Mouse (Mus musculus): Measurements from ENCODE around the gene Rnf187.

Rnf187 gene

DNA sequence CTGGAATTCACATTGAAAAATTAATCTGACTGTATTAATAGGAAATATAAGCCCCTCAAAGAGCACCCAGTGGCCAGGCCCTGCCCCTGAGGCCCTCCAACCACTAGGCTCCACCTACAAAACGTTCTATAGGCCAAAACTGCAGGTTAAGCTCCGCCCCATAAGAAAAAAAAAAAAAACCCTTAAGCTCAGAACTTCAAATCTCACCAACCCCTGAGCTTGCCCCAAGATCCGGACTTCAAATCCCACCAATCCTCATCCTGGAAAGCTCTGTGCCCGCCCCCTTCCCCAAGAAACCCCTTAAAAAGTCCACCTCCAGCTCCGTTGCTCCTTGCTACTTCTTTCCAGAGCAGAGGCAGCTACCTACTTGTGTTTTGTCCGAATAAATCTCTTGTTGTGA lies 33.9 kb downstream of the Rnf187 start:
- DNase-seq (ENCODE audit: extremely low read depth, insufficient read length, low spot score) = peak; percentile 50

DNA sequence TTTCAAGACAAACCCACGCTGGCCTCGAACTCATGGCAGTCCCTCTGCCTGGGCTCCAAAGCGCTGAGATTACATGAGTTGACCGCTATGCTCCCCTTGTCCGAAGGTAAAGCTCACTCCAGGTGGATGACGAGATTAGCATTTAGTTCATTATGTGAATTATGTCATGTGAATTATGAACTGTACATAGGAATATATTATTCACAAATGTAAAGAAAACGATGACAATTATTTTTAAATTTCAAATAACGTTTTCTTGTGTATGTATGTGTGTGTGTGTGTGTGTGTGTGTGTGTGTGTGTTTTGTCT lies 34.4 kb downstream of the Rnf187 start:
- DNase-seq (ENCODE audit: extremely low read depth, insufficient read length, low spot score) = no peak

GRCm38 (mm10) chr11:58903511-58904409 lies 35.0 kb downstream of the Rnf187 start, which contains the start of gene Zfp39:
Gene Zfp39 (minus strand): TSS chr11:58904225.
- peak; percentile 98 for DNase-seq (ENCODE audit: extremely low read depth, insufficient read length, low spot score)

DNA sequence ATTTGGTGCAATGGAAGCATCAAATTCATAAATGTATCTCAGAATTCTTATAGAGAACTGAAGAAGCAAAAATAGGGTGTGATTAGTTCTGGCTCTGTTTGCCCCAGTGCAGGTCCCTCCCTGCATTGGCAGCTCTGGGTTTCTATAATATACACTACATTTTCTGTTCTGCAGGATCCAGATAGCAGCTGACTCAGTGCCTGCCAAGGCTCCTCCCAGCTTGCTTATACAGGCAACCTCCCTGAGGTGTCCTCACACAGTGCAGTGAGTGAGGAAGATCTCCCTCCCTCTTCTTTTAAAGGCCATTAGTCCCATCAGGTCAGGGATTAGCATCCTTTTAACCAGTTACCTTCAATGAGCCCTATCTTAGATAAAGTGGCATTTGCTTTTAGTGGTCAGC lies 37.6 kb downstream of the Rnf187 start:
- no peak for DNase-seq (ENCODE audit: extremely low read depth, insufficient read length, low spot score)

DNA sequence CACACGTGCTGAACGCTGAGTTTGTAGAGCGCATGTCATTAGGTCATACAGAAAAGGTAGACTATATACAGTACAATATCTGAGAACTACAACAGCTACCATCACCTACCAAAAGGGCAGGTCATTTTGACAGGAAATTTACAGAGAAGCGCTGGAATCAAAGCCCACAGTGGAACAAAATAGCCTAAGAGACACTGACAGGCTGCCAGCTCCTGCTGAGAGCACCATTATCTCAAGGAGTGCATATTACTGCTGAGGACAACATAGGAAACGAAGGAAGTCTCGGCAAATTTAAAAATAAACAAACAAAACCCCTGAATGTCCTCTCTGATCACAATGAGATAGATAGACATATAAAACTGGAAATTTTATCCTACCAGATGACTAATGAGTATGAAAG lies 41.2 kb downstream of the Rnf187 start:
- no peak for DNase-seq (ENCODE audit: extremely low read depth, insufficient read length, low spot score)

DNA sequence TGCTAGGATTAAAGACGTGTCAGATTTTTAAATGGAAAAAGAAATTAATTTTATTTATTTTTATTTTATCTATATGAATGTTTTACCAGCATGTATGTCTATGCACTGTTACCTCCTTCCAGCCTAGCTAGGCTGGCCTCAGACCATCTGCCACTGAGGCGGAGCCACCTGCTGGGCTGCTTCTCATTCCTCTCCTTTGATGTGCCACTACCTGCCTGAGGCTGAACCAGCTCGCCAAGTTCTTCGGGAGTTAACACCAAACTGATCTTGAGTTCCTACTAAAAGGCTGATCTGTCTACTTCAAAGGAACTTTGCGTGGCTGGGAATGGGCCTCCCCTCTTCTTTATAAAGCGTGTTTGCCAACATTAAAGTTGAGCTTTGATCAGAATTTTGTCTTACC lies 44.3 kb downstream of the Rnf187 start:
- DNase-seq (ENCODE audit: extremely low read depth, insufficient read length, low spot score) = no peak

GRCm38 (mm10) chr11:58890511-58890910 lies 48.2 kb downstream of the Rnf187 start:
- DNase-seq (ENCODE audit: extremely low read depth, insufficient read length, low spot score) = no peak

DNA sequence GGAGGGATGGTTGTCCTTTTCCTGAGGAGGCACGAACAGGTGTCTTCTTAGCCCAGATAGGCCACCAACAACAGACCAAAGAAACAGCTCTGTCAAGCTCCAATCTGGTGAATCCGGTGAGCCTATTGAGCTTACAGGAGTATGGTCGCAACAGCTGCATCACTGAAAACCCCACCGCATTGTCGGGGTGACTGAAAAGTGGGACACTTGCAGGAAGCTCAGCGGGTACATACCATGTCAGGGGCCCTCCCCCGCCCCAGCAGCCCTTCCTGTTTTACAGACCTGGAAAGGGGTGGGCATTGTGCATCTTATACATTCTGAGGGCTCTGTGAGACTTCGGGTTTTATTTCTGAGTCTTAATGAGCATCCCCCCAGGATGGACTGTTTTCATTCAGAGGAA lies 55.0 kb downstream of the Rnf187 start:
- no peak for DNase-seq (ENCODE audit: extremely low read depth, insufficient read length, low spot score)
